Mouse (Mus musculus): ENCODE results near the gene Fastkd1. TPM values are rescaled to one million over a fixed set of nuclear protein-coding genes. Genes with fewer than 3 reads are reported as not detected.

Fastkd1 gene
- polyA plus RNA-seq, 2 experiments, result 3.2 to 3.5 TPM

DNA sequence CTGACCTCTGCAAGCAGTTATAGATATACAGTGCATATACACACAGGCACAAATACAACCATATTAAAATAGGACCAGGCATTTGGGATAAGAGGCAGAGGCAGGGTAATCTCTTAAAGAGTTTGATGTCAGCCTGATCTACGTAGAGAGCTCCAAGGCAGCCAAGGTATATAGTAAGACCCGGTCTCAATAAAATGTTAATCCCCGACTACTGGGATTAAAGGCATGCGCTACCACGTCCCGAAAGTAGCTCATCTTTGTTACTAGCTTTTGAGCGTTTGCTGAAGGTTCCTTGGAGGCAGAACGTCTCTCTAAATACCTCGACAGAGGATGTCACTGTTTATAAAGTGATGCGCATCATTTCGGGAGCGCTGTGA, 8.9 kb upstream of the Fastkd1 start, which contains the start of gene Ppig:
Gene Ppig (plus strand): TSS at position 273 of the 377 bp plus-strand sequence.
- Histone ChIP-seq H3K4me1 (replicated peaks; ENCODE audit: control insufficient read depth in 2 of 2, insufficient read depth in 2 of 2, low read length in 1 of 2) (peaks cover 7 to 9% of the 10 kb centered on the region in 2 experiments), H3K4me2 (ENCODE audit: low read depth) (peak within 1 kb of the TSS; percentile 79), H3K27ac (peak within 1 kb of the TSS; percentile 36), H3K9ac (replicated peaks) (peak within 1 kb of the TSS; percentile 95), H3K27me3 (ENCODE audit: control insufficient read depth, insufficient read depth, low read length) (no peaks in the 10 kb centered on the region), H3K36me3 (replicated peaks; ENCODE audit: control insufficient read depth, insufficient read depth, low read depth) (no peaks in the 10 kb centered on the region), H3K4me3 (ENCODE audit: insufficient read depth in 1 of 2, low read depth in 2 of 2, low read length in 2 of 2) (peak within 1 kb of the TSS; percentile 84 to 96), H3K9me3 (ENCODE audit: control insufficient read depth, low read length) (no peaks in the 10 kb centered on the region)
- DNase-seq (ENCODE audit: low read depth in 3 of 3, low spot score in 3 of 3) (no peak), ATAC-seq (ENCODE audit: insufficient read depth) (peak; percentile 2; the same call in 1 of the 2 replicates)
- 4% methylated on average over 12 of the region's 12 CpGs for WGBS (ENCODE audit: insufficient replicate concordance)
- TF ChIP-seq CTCF (IDR thresholded peaks at IDR 0.05; ENCODE audit: low read depth) (no peak), EP300 (IDR thresholded peaks at IDR 0.05; ENCODE audit: low read depth) (no peak)

DNA sequence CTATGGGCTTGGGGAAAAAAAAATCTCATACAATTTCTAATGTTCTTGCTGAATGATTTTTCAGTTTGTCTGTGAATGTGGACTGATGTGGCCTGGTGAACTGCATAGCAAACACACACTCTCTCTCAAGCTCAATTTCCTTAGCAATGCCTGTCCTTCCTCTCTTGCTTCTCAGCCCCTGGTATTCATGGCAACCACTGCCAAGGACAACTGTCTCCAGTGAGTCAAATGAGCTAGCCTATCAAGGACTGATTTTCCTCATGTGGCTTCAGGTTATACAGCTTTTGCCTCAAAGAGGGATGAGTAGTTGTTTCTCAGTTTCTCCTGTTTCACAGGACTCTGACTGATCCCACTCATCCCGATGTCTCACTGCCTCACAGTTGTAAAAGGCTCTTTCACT, 5.8 kb upstream of the Fastkd1 start:
- TF ChIP-seq CTCF (IDR thresholded peaks at IDR 0.05; ENCODE audit: low read depth) (no peak), EP300 (IDR thresholded peaks at IDR 0.05; ENCODE audit: low read depth) (no peak)
- 50% methylated on average over 1 of the region's 1 CpGs for WGBS (ENCODE audit: insufficient replicate concordance)
- no peak overlapping the region for H3K27ac ChIP-seq
- DNase-seq (ENCODE audit: low read depth in 3 of 3, low spot score in 3 of 3) (no peak), ATAC-seq (ENCODE audit: insufficient read depth) (no peak)
- H3K27me3 ChIP-seq (ENCODE audit: control insufficient read depth, insufficient read depth, low read length), result no peaks in the 10 kb centered on the region
- H3K4me1 ChIP-seq (replicated peaks; ENCODE audit: control insufficient read depth in 2 of 2, insufficient read depth in 2 of 2, low read length in 1 of 2), result peaks cover 5% of the 10 kb centered on the region in 2 experiments
- H3K36me3 ChIP-seq (replicated peaks; ENCODE audit: control insufficient read depth, insufficient read depth, low read depth), result no peaks in the 10 kb centered on the region
- H3K9ac ChIP-seq (replicated peaks), result no peak overlapping the region
- H3K9me3 ChIP-seq (ENCODE audit: control insufficient read depth, low read length), result no peaks in the 10 kb centered on the region
- no peak overlapping the region for H3K4me3 ChIP-seq (ENCODE audit: insufficient read depth in 1 of 2, low read depth in 2 of 2, low read length in 2 of 2)
- H3K4me2 ChIP-seq (ENCODE audit: low read depth), result no peak overlapping the region

DNA sequence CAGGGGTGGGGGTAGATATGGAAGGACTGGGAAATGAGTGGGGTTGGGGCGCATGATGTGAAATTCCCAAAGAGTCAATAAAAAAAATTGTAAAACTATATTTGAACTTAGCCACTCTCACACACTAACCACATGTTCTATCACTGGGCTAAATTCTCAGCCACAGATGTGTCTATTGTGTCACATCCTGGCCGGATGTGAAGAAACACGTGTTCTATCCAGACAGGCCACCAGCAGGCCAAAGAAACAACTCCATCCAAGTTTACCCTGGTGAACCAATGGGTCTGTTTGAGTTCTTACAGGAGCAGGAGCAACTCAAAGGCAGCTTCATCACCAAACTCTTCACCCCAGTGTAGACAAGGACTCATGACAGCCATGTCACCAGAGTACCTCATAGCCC, 3.2 kb upstream of the Fastkd1 start:
- Histone ChIP-seq H3K4me2 (ENCODE audit: low read depth) (no peak overlapping the region), H3K27me3 (ENCODE audit: control insufficient read depth, insufficient read depth, low read length) (no peaks in the 10 kb centered on the region), H3K9me3 (ENCODE audit: control insufficient read depth, low read length) (no peaks in the 10 kb centered on the region), H3K36me3 (replicated peaks; ENCODE audit: control insufficient read depth, insufficient read depth, low read depth) (no peaks in the 10 kb centered on the region), H3K4me1 (replicated peaks; ENCODE audit: control insufficient read depth in 2 of 2, insufficient read depth in 2 of 2, low read length in 1 of 2) (no peaks in the 10 kb centered on the region; a peak in 1 of 4 replicates), H3K9ac (replicated peaks) (no peak overlapping the region), H3K27ac (no peak overlapping the region), H3K4me3 (ENCODE audit: insufficient read depth in 1 of 2, low read depth in 2 of 2, low read length in 2 of 2) (no peak overlapping the region)
- TF ChIP-seq EP300 (IDR thresholded peaks at IDR 0.05; ENCODE audit: low read depth) (no peak), CTCF (IDR thresholded peaks at IDR 0.05; ENCODE audit: low read depth) (no peak)
- WGBS (ENCODE audit: insufficient replicate concordance), result 45% methylated on average over 3 of the region's 3 CpGs
- DNase-seq (ENCODE audit: low read depth in 3 of 3, low spot score in 3 of 3) (no peak), ATAC-seq (ENCODE audit: insufficient read depth) (no peak)

DNA sequence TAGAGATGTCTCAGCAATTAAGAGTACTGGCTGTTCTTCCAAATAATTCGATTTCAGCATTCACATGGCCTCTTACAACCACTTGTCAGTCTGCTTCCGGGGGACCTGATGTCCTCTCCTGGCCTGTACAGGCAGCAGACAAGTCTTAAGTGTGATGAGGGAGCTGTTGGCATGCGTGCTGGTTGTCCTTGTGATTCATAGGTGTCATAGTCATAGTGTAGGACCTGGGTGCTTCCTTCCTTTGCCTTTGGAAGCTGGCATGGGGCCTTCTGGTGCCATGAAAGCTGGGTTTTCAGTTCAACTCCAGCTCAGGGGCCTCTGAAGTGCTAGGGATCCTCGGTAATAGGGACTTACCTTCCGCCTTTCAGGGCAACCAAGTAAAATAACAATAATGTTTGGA, 810 bp upstream of the Fastkd1 start:
- Histone ChIP-seq H3K4me3 (ENCODE audit: insufficient read depth in 1 of 2, low read depth in 2 of 2, low read length in 2 of 2) (no peak overlapping the region), H3K9ac (replicated peaks) (no peak overlapping the region), H3K4me1 (replicated peaks; ENCODE audit: control insufficient read depth in 2 of 2, insufficient read depth in 2 of 2, low read length in 1 of 2) (peaks cover 0 to 2% of the 10 kb centered on the region in 2 experiments; a peak in 1 of 4 replicates), H3K9me3 (ENCODE audit: control insufficient read depth, low read length) (no peaks in the 10 kb centered on the region), H3K4me2 (ENCODE audit: low read depth) (no peak overlapping the region), H3K27me3 (ENCODE audit: control insufficient read depth, insufficient read depth, low read length) (no peaks in the 10 kb centered on the region), H3K36me3 (replicated peaks; ENCODE audit: control insufficient read depth, insufficient read depth, low read depth) (no peaks in the 10 kb centered on the region), H3K27ac (no peak overlapping the region)
- TF ChIP-seq EP300 (IDR thresholded peaks at IDR 0.05; ENCODE audit: low read depth) (no peak), CTCF (IDR thresholded peaks at IDR 0.05; ENCODE audit: low read depth) (no peak)
- no peak for ATAC-seq (ENCODE audit: insufficient read depth)
- no peak for DNase-seq (ENCODE audit: low read depth in 3 of 3, low spot score in 3 of 3)
- WGBS (ENCODE audit: insufficient replicate concordance), result 59% methylated on average over 5 of the region's 5 CpGs

DNA sequence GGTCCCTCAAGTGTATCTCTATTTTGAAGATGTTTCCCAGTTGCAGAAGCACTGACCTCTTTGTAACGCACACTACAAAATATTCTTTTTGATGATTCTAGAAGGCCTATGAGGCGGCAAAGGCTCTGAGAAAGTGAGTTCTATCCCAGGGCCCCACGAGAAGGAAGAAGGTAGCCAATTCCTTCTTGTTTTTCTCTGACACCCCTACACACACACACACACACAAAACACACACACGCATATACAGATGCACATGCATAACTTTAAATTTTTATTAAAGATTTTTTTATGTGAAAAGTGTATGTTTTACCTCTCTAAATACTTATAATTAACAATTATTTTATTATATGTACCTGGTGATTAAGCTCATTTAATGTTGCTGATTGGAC, 304 bp upstream of the Fastkd1 start:
- Histone ChIP-seq H3K9me3 (ENCODE audit: control insufficient read depth, low read length) (no peaks in the 10 kb centered on the region), H3K4me3 (ENCODE audit: insufficient read depth in 1 of 2, low read depth in 2 of 2, low read length in 2 of 2) (peak overlapping the region in 1 of 2 experiments; percentile 63; a peak in 2 of 4 replicates), H3K27ac (no peak overlapping the region), H3K27me3 (ENCODE audit: control insufficient read depth, insufficient read depth, low read length) (no peaks in the 10 kb centered on the region), H3K4me2 (ENCODE audit: low read depth) (peak overlapping the region; percentile 66), H3K9ac (replicated peaks) (no peak overlapping the region), H3K36me3 (replicated peaks; ENCODE audit: control insufficient read depth, insufficient read depth, low read depth) (no peaks in the 10 kb centered on the region), H3K4me1 (replicated peaks; ENCODE audit: control insufficient read depth in 2 of 2, insufficient read depth in 2 of 2, low read length in 1 of 2) (peaks cover 0 to 2% of the 10 kb centered on the region in 2 experiments; a peak in 1 of 4 replicates)
- no peak for ATAC-seq (ENCODE audit: insufficient read depth)
- no peak for TF ChIP-seq CTCF (IDR thresholded peaks at IDR 0.05; ENCODE audit: low read depth)
- no peak for TF ChIP-seq EP300 (IDR thresholded peaks at IDR 0.05; ENCODE audit: low read depth)
- WGBS (ENCODE audit: insufficient replicate concordance), result 31% methylated on average over 4 of the region's 4 CpGs
- DNase-seq (ENCODE audit: low read depth in 3 of 3, low spot score in 3 of 3), result no peak
